Mouse (Mus musculus) ES-E14 (cell line): ENCODE data around the gene Kank4.

Experiments used
- CHD2 ChIP-seq: IDR thresholded peaks from 2 replicates; pipeline ENCODE4 v1.6.1; 2014; ENCODE audit warnings: mild to moderate bottlenecking, low read depth, low read length, inconsistent platforms
- HCFC1 ChIP-seq: IDR thresholded peaks from 2 replicates; pipeline ENCODE4 v1.6.1; 2012; ENCODE audit warnings: low read length, inconsistent platforms, borderline replicate concordance; ENCODE audit not compliant: insufficient read depth
- ZC3H11A ChIP-seq: IDR thresholded peaks from 2 replicates; pipeline ENCODE4 v1.6.1; 2012; ENCODE audit warnings: low read depth, mild to moderate bottlenecking, inconsistent platforms, low read length, borderline replicate concordance
- ZNF384 ChIP-seq: IDR thresholded peaks from 2 replicates; pipeline ENCODE4 v1.6.1; 2012; ENCODE audit warnings: low read depth, low read length, inconsistent platforms

- TF ChIP-seq ZNF384, result no peak
- no peak for TF ChIP-seq ZC3H11A
- no peak for TF ChIP-seq CHD2
- no peak for TF ChIP-seq HCFC1
Observed at GRCm38 (mm10) chr4:98857037-98857648, 39.8 kb upstream of the Kank4 start.
